Mouse (Mus musculus) C2C12 (cell line): ENCODE measurements around the gene Hspa1a. TPM values are rescaled to one million over a fixed set of nuclear protein-coding genes. Genes with fewer than 3 reads are reported as not detected.
"Not testable (repeated sequence)": the region's sequence is repeated elsewhere in the genome, so short reads cannot be mapped to it uniquely, and the experiment has no call there.

Experiments
- H3K27me3 ChIP-seq: one replicate; pipeline ENCODE4 v1.6.1; 2011; ENCODE audit not compliant: control insufficient read depth, insufficient read depth, insufficient read length
- H3K36me3 ChIP-seq: one replicate; pipeline ENCODE4 v1.6.1; 2011; ENCODE audit not compliant: control insufficient read depth, insufficient read depth
- H3K4me3 ChIP-seq: one replicate; pipeline ENCODE4 v1.5.1; 2011; ENCODE audit warnings: mild to moderate bottlenecking, control low read depth; ENCODE audit not compliant: poor library complexity, insufficient read depth, severe bottlenecking
- H3K79me2 ChIP-seq: one replicate; pipeline ENCODE4 v1.6.1; 2011; ENCODE audit not compliant: control insufficient read depth, insufficient read depth
- H3K79me3 ChIP-seq: one replicate; pipeline ENCODE4 v1.6.1; 2011; ENCODE audit warnings: low read depth, control low read depth
- H3ac ChIP-seq: one replicate; pipeline ENCODE3; 2011; ENCODE audit warnings: low read depth; ENCODE audit not compliant: control insufficient read depth, insufficient read length
- CEBPB ChIP-seq: IDR thresholded peaks from one replicate; pipeline ENCODE4 v1.6.1; 2011; ENCODE audit warnings: low read depth, mild to moderate bottlenecking, control low read depth, moderate library complexity
- CTCF ChIP-seq: IDR thresholded peaks from one replicate; pipeline ENCODE4 v1.5.1; 2011; ENCODE audit not compliant: control insufficient read depth, insufficient read depth, insufficient read length
- FOSL1 ChIP-seq: IDR thresholded peaks from one replicate; pipeline ENCODE4 v1.8.0; 2011; ENCODE audit warnings: mild to moderate bottlenecking, low read length; ENCODE audit not compliant: poor library complexity, insufficient read depth, severe bottlenecking
- MAX ChIP-seq: IDR thresholded peaks from one replicate; pipeline ENCODE4 v1.6.1; 2011; ENCODE audit warnings: mild to moderate bottlenecking, control low read depth
- MYOD1 ChIP-seq: IDR thresholded peaks from one replicate; pipeline ENCODE4 v1.6.1; 2011; ENCODE audit warnings: low read depth; ENCODE audit not compliant: control insufficient read depth, insufficient read length
- MYOG ChIP-seq: IDR thresholded peaks from one replicate; pipeline ENCODE4 v1.6.1; 2011; ENCODE audit not compliant: control insufficient read depth, insufficient read length; ENCODE audit errors: extremely low read depth
- USF1 ChIP-seq: IDR thresholded peaks from one replicate; pipeline ENCODE4 v1.6.1; 2011; ENCODE audit warnings: low read depth, mild to moderate bottlenecking, control low read depth, moderate library complexity
- polyA plus RNA-seq: library from polyadenylated mRNA; unstranded; fragments of >200 nt; fragmentation: generic; extraction: Trizol; gene quantifications from one replicate; pipeline ENCODE4 v1.2.1, GENCODE M21; 2012; ENCODE audit warnings: missing spikeins

The Hspa1a gene
- polyA plus RNA-seq, 1 experiment: 1.8 TPM

- Histone ChIP-seq H3K36me3 (peaks cover 51% of the 10 kb centered on the region), H3K4me3 (peak overlapping the region; percentile 83), H3ac (peak overlapping the region; percentile 99), H3K27me3 (no peaks in the 10 kb centered on the region), H3K79me3 (peaks cover 73% of the 10 kb centered on the region), H3K79me2 (peaks cover 91% of the 10 kb centered on the region)
- TF ChIP-seq CEBPB: no peak
- TF ChIP-seq CTCF: no peak
- TF ChIP-seq USF1: no peak
- TF ChIP-seq MAX: no peak
- TF ChIP-seq MYOD1: no peak
- TF ChIP-seq MYOG: no peak
- TF ChIP-seq FOSL1: no peak
Measured at GRCm38 (mm10) chr17:35002153-35002865, 30.4 kb upstream of the Hspa1a start.

- no peaks in the 10 kb centered on the region for H3K27me3 ChIP-seq
- peaks cover 49% of the 10 kb centered on the region for H3K36me3 ChIP-seq
- peaks cover 91% of the 10 kb centered on the region for H3K79me2 ChIP-seq
- H3K4me3 ChIP-seq: peak overlapping the region; percentile 83
- peak overlapping the region; percentile 99 for H3ac ChIP-seq
- TF ChIP-seq MAX (no peak), FOSL1 (no peak), CTCF (no peak), MYOD1 (no peak), CEBPB (peak; percentile 36), MYOG (no peak), USF1 (no peak)
- peaks cover 74% of the 10 kb centered on the region for H3K79me3 ChIP-seq
Measured at GRCm38 (mm10) chr17:35001452-35002152, 29.6 kb upstream of the Hspa1a start.

- H3K4me3 ChIP-seq: peak within 1 kb of the TSS; percentile 83
- peaks cover 69% of the 10 kb centered on the region for H3K79me3 ChIP-seq
- peak; percentile 6 for TF ChIP-seq USF1
- TF ChIP-seq CEBPB: no peak
- TF ChIP-seq MAX: peak; percentile 99
- TF ChIP-seq MYOG: no peak
- no peak for TF ChIP-seq FOSL1
- no peak for TF ChIP-seq MYOD1
- no peak for TF ChIP-seq CTCF
- peaks cover 43% of the 10 kb centered on the region for H3K36me3 ChIP-seq
- no peaks in the 10 kb centered on the region for H3K27me3 ChIP-seq
- peaks cover 86% of the 10 kb centered on the region for H3K79me2 ChIP-seq
- H3ac ChIP-seq: peak within 1 kb of the TSS; percentile 99
Measured at GRCm38 (mm10) chr17:35000717-35001451, 28.9 kb upstream of the Hspa1a start, which contains the start of gene Vars. Gene Vars (plus strand): TSS chr17:35000987.

- H3K4me3 ChIP-seq: peak overlapping the region; percentile 83
- peaks cover 78% of the 10 kb centered on the region for H3K79me2 ChIP-seq
- not testable (repeated sequence) for H3K27me3 ChIP-seq
- peak; percentile 84 for TF ChIP-seq USF1
- H3K79me3 ChIP-seq: peaks cover 61% of the 10 kb centered on the region
- peaks cover 36% of the 10 kb centered on the region for H3K36me3 ChIP-seq
- peak overlapping the region; percentile 99 for H3ac ChIP-seq
Measured at GRCm38 (mm10) chr17:34999871-35000716, 28.1 kb upstream of the Hspa1a start.
